Mouse (Mus musculus) kidney, adult 2 months (tissue): ENCODE data around the gene Naf1.

Experiments used
- CTCF ChIP-seq: fragments of 200-500 bp; conservative IDR thresholded peaks from 2 replicates; pipeline ENCODE4 v1.5.1; 2011; ENCODE audit warnings: low read depth, mild to moderate bottlenecking, control low read depth, low read length, moderate library complexity, mixed read lengths; ENCODE audit not compliant: insufficient read depth, insufficient read length
- POLR2A ChIP-seq: fragments of 200-500 bp; IDR thresholded peaks from one replicate; pipeline ENCODE4 v1.6.1; 2011; ENCODE audit warnings: low read depth, low read length, control low read depth

GRCm38 (mm10) chr8:66906116-66906515 lies 46.1 kb downstream of the Naf1 start:
- TF ChIP-seq CTCF, result no peak
- no peak for TF ChIP-seq POLR2A
